Mouse (Mus musculus): ENCODE data around the gene Bora.

GRCm38 (mm10) chr14:99036039-99036438 is 10.0 kb upstream of the Bora start:
- TF ChIP-seq MAFK (IDR thresholded peaks at IDR 0.05; ENCODE audit: insufficient read depth, low read depth, low read length) (no peak), ZC3H11A (IDR thresholded peaks at IDR 0.05; ENCODE audit: borderline replicate concordance, low read depth, low read length) (no peak), CHD2 (IDR thresholded peaks at IDR 0.05; ENCODE audit: low read depth, low read length) (no peak)

Data from ES-E14 (cell line).